Mouse (Mus musculus): ENCODE measurements around the gene Mien1. TPM values are rescaled to one million over a fixed set of nuclear protein-coding genes. Genes with fewer than 3 reads are reported as not detected.
A peak's percentile ranks its signal among the peaks of the same experiment; 100 is the strongest.

Mien1 gene
- polyA plus RNA-seq, 1 experiment from 2014 or later, result 102 TPM

DNA sequence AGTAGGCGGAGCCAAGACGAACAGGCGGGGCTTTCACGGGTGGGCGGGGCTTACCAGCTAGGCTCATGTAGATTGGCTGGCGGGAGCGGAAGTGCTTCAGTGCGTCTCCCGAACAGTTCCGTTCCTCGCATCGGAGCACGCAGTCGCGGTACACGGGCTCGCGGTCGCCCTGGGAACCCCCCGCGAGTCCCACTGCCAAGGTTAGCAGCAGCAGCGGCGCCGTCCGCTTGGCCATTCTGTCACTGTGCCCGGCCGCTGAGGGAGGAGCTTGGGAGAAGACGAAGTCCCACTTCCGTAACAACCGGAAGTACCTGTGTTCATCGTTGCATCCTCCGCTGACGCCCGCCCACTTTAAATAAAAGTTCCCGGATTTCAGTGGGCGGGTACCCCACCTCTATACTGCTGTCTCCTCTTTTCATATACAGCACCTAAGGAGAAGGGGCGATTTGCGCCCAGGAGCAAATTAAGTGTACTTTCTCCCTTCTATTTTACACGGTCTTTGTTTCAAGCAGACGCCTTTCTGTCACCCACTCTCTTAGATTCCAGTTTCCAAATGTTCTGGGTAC, 38.5 kb downstream of the Mien1 start, which contains the start of gene Pgap3:
TSS of gene Pgap3 (minus strand) at position 330 of the 566 bp plus-strand sequence.
- Histone ChIP-seq H3K36me3 (peaks cover 9% of the 10 kb centered on the region; the same call in 1 of the 2 replicates), H3K4me1 (replicated peaks) (peaks cover 20% of the 10 kb centered on the region), H3K27ac (ENCODE audit: poor library complexity, severe bottlenecking) (peak within 1 kb of the TSS; percentile 93), H3K4me2 (peak within 1 kb of the TSS; percentile 75), H3K9me3 (replicated peaks) (no peaks in the 10 kb centered on the region), H3K4me3 (peak within 1 kb of the TSS; percentile 59), H3K27me3 (replicated peaks) (no peaks in the 10 kb centered on the region), H3K9ac (peak within 1 kb of the TSS; percentile 72)
- 1% methylated on average over 40 of the region's 40 CpGs for WGBS
- ATAC-seq (ENCODE audit: insufficient number of reproducible peaks, low FRiP score), result peak; percentile 86

DNA sequence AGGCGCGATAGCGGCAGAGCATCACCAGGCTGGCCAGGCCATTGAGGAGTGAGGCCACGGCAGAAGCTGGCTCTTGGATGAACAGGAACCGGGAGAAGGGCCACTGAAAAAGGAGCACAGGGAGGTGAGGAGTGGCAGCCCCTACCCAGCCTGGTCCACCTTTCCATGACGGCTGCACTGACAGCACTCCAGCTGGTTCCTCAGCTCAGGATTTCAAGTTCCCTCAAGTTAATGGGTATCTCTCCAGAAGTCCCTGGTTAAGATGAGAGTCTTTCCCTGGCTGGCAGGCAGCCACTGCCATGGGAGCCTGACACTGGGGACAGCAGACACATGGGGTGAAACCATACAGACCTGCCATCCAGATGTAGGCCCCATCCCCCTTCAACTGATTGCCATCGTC, 40.8 kb downstream of the Mien1 start:
- H3K27me3 ChIP-seq (replicated peaks), result no peaks in the 10 kb centered on the region
- H3K9me3 ChIP-seq (replicated peaks), result no peaks in the 10 kb centered on the region
- H3K4me2 ChIP-seq, result no peak overlapping the region
- no peak overlapping the region for H3K9ac ChIP-seq
- peaks cover 9% of the 10 kb centered on the region; the same call in 1 of the 2 replicates for H3K36me3 ChIP-seq
- peaks cover 43% of the 10 kb centered on the region for H3K4me1 ChIP-seq (replicated peaks)
- no peak overlapping the region for H3K27ac ChIP-seq (ENCODE audit: poor library complexity, severe bottlenecking)
- WGBS, result 88% methylated on average over 7 of the region's 7 CpGs
- ATAC-seq (ENCODE audit: insufficient number of reproducible peaks, low FRiP score), result no peak
- H3K4me3 ChIP-seq, result no peak overlapping the region

DNA sequence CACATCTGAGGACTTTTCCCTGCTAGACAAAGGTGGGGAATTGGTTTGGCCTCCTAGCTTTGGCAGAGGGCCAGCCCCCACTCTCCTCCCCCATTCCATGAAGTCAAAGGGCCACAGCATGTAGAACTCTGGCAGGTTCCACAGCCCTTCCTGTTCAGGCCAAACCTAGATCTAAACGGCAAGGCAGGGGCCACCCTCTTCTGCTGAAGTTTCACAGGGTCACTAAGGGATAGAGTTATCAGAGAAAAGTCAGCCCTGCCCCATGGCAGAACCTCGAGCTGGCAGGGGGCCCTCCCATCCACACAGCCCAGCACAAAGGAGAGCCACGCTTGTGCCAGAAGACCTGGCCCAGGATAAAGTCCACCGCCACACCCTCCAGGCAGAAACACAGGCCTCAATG, 43.8 kb downstream of the Mien1 start:
- 0 out of 2 replicates have a peak, but pooled peaks cover 7% of the 10 kb centered on the region for H3K27me3 ChIP-seq (replicated peaks)
- H3K9me3 ChIP-seq (replicated peaks), result no peaks in the 10 kb centered on the region
- H3K4me3 ChIP-seq, result no peak overlapping the region
- H3K36me3 ChIP-seq, result peaks cover 9% of the 10 kb centered on the region; the same call in 1 of the 2 replicates
- H3K4me2 ChIP-seq, result 0 out of 2 replicates have a peak overlapping the region, but pooled peaks have one; percentile 4
- no peak for ATAC-seq (ENCODE audit: insufficient number of reproducible peaks, low FRiP score)
- H3K4me1 ChIP-seq (replicated peaks), result peaks cover 58% of the 10 kb centered on the region
- H3K9ac ChIP-seq, result peak overlapping the region; percentile 25; the same call in 1 of the 2 replicates
- WGBS, result 30% methylated on average over 4 of the region's 4 CpGs
- peak overlapping the region; percentile 98 for H3K27ac ChIP-seq (ENCODE audit: poor library complexity, severe bottlenecking)

DNA sequence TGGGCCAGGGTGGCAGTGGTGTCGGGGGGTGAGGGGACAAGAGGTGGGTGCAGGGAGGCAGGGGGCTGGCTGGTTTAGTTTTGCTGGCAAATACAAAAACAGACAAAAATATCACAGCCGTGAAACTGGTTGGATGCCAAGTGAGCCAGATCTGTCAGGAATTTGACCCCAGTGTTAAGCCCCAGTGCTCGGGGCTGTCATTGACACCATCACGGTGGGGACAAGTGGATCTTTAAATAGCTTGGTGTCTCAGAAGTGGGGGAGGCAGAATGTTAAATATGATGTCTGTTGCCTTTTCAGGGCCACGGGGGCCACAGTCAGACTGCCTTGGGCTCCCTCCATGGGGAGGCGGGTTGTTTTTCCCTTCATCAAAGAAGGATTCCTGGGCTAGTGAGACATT, 44.5 kb downstream of the Mien1 start:
- Histone ChIP-seq H3K9ac (peak overlapping the region; percentile 55; the same call in 1 of the 2 replicates), H3K36me3 (peaks cover 9% of the 10 kb centered on the region; the same call in 1 of the 2 replicates), H3K4me3 (no peak overlapping the region), H3K4me2 (peak overlapping the region; percentile 40), H3K27ac (ENCODE audit: poor library complexity, severe bottlenecking) (peak overlapping the region; percentile 98), H3K9me3 (replicated peaks) (no peaks in the 10 kb centered on the region), H3K27me3 (replicated peaks) (0 out of 2 replicates have a peak, but pooled peaks cover 7% of the 10 kb centered on the region), H3K4me1 (replicated peaks) (peaks cover 57% of the 10 kb centered on the region)
- 0 out of 2 replicates have a peak, but pooled peaks have one; percentile 20 for ATAC-seq (ENCODE audit: insufficient number of reproducible peaks, low FRiP score)
- 23% methylated on average over 6 of the region's 6 CpGs for WGBS

DNA sequence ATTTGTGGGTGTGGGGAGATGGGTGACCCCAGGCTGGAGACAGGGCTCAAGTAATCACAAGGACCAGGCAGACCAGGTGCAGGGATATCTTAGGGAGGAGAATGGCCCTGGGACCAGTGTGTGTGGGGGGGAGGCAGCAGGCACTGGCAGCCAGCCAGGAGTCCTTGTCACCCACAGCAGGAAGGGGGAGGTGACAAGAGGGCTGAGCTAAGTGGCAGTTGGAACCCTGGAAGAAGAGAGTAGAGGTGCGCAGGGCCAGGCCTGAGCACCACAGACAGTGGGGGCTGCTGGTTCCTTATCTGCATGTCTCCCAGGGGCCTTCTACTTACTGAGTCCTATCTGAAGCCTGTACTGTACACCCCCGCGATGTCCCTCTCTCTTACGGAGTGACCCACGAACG, 45.5 kb downstream of the Mien1 start:
- peak overlapping the region; percentile 40 for H3K4me2 ChIP-seq
- no peaks in the 10 kb centered on the region for H3K9me3 ChIP-seq (replicated peaks)
- H3K4me3 ChIP-seq, result no peak overlapping the region
- H3K4me1 ChIP-seq (replicated peaks), result peaks cover 67% of the 10 kb centered on the region
- peak overlapping the region; percentile 55 for H3K9ac ChIP-seq
- peak overlapping the region; percentile 98 for H3K27ac ChIP-seq (ENCODE audit: poor library complexity, severe bottlenecking)
- H3K36me3 ChIP-seq, result peaks cover 5% of the 10 kb centered on the region; the same call in 1 of the 2 replicates
- ATAC-seq (ENCODE audit: insufficient number of reproducible peaks, low FRiP score), result peak; percentile 65
- 13% methylated on average over 6 of the region's 6 CpGs for WGBS
- 0 out of 2 replicates have a peak, but pooled peaks cover 11% of the 10 kb centered on the region for H3K27me3 ChIP-seq (replicated peaks)

DNA sequence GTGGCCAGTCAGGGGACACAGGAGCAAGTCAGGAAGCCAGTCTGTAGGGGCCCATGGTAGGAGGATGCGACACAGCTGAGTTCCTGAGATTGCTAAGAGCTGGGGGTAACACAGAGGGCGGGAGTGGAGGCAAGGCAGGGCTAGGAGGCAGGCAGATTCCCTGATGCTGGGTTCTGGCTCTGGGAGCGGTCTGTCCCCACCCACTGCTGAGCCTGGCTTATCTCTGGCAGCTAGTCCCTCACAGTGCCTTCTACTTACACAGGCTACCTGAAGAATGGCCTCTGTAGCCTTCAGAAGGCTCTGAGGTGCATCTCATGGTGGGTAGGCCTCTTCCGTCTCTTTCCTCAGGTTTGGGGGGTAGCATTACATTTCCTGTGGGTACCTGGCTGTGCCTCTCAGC, 46.1 kb downstream of the Mien1 start:
- Histone ChIP-seq H3K27ac (ENCODE audit: poor library complexity, severe bottlenecking) (peak overlapping the region; percentile 98), H3K9ac (peak overlapping the region; percentile 55), H3K4me1 (replicated peaks) (peaks cover 73% of the 10 kb centered on the region), H3K9me3 (replicated peaks) (no peaks in the 10 kb centered on the region), H3K4me2 (peak overlapping the region; percentile 40), H3K4me3 (no peak overlapping the region), H3K27me3 (replicated peaks) (peaks cover 18% of the 10 kb centered on the region), H3K36me3 (peaks cover 3% of the 10 kb centered on the region; the same call in 1 of the 2 replicates)
- no peak for ATAC-seq (ENCODE audit: insufficient number of reproducible peaks, low FRiP score)
- WGBS, result 26% methylated on average over 4 of the region's 4 CpGs

DNA sequence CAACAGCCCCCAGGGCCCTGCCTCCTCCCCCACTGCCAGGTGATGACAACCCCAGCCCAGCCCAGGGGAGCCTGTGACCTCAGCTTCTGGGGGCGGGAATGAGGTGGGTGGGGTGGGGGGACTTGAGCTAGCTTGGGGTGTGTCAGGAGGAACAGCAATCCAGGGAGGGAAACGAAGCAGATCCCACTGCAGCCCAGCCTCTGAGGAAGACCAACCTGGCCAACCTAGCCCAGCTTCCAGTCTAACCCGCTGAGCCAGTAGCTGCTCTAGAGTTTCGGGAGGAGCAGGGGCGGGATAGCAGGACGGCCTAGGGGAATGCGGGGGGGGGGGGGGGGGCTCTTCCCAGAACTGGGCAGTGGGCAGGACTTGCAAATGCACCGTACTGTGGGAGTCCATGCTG, 46.8 kb downstream of the Mien1 start:
- Histone ChIP-seq H3K9me3 (replicated peaks) (no peaks in the 10 kb centered on the region), H3K9ac (peak overlapping the region; percentile 55), H3K4me3 (no peak overlapping the region), H3K36me3 (no peaks in the 10 kb centered on the region), H3K4me2 (peak overlapping the region; percentile 40; the same call in 1 of the 2 replicates), H3K27me3 (replicated peaks) (peaks cover 24% of the 10 kb centered on the region), H3K27ac (ENCODE audit: poor library complexity, severe bottlenecking) (peak overlapping the region; percentile 98), H3K4me1 (replicated peaks) (peaks cover 79% of the 10 kb centered on the region)
- ATAC-seq (ENCODE audit: insufficient number of reproducible peaks, low FRiP score), result no peak
- 6% methylated on average over 7 of the region's 8 CpGs for WGBS

DNA sequence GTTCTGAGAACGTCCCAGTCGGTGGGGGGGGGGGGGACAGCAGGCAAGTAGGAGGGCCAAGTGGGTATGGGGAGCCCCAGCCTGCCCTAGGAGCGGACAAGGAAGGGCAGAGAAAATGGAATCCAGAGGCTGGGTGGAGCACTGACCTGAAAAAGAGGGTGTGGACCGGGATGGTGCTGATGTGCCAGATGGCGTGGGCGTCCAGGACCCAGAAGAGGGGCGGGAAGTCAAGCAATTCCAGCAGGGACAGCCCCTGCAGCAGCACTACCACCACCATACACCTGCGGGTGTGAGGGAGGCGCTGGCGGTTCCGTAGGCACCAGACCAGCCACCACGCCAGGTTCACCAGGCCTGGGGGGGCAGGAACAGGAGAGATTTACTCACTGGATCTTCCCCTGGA, 48.6 kb downstream of the Mien1 start:
- H3K27me3 ChIP-seq (replicated peaks), result peaks cover 38% of the 10 kb centered on the region
- H3K4me2 ChIP-seq, result no peak overlapping the region
- no peak overlapping the region for H3K9ac ChIP-seq
- no peaks in the 10 kb centered on the region for H3K9me3 ChIP-seq (replicated peaks)
- ATAC-seq (ENCODE audit: insufficient number of reproducible peaks, low FRiP score), result no peak
- 76% methylated on average over 12 of the region's 12 CpGs for WGBS
- H3K36me3 ChIP-seq, result no peaks in the 10 kb centered on the region
- H3K4me1 ChIP-seq (replicated peaks), result peaks cover 92% of the 10 kb centered on the region
- no peak overlapping the region for H3K27ac ChIP-seq (ENCODE audit: poor library complexity, severe bottlenecking)
- no peak overlapping the region for H3K4me3 ChIP-seq

DNA sequence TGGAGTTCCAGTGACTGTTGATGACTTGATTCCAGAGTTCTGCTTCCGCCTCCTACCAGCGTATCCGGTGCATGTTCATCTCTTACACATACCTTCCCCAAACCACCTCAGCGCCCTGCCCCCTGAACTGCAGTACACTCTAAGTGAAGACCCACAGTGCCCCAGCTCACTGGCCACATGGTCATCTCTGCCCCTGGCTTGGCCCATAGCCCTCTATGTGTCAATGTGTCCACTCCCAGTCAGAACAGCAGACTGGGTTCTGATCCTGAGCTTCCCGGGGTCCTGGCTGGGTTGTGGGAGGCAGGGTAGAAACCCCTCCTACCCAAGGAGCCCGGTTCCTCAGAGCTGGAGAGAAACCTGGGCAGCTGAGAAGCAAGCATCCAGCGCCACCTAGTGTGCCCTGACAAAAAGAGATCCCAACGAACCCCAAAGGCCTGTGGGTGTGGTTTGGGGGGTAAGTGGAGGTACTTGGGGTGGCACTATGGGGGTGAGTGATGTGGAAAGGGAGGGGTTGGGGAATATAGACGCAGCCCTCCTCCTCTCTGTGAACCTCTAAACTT, 49.5 kb downstream of the Mien1 start:
- no peaks in the 10 kb centered on the region for H3K36me3 ChIP-seq
- no peak for ATAC-seq (ENCODE audit: insufficient number of reproducible peaks, low FRiP score)
- no peak overlapping the region for H3K4me2 ChIP-seq
- H3K27me3 ChIP-seq (replicated peaks), result peaks cover 40% of the 10 kb centered on the region
- H3K4me1 ChIP-seq (replicated peaks), result peaks cover 92% of the 10 kb centered on the region
- H3K27ac ChIP-seq (ENCODE audit: poor library complexity, severe bottlenecking), result no peak overlapping the region
- no peak overlapping the region; the same call in 1 of the 2 replicates for H3K9ac ChIP-seq
- H3K4me3 ChIP-seq, result no peak overlapping the region
- WGBS, result 21% methylated on average over 9 of the region's 9 CpGs
- H3K9me3 ChIP-seq (replicated peaks), result no peaks in the 10 kb centered on the region

DNA sequence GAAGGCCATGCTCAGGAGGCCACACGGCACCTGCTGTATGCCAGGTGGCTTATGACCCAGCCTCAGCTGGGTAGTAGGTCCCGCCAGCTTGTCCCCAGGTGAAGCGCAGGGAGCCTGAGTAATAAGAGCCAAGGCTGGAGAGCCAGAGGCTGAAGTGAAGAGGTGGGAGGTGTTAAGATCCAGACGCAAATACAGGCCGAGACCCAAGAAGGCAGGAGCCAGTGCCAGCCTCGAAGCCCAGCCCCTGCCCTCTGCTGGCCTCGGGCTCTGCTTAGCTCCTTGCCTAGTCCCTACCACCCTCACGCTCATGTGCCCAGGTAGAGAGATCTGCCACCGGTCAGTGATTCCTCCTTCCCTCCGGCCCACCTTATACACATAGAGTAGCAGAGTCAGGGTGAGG, 50.5 kb downstream of the Mien1 start:
- Histone ChIP-seq H3K27ac (ENCODE audit: poor library complexity, severe bottlenecking) (no peak overlapping the region), H3K9me3 (replicated peaks) (no peaks in the 10 kb centered on the region), H3K4me1 (replicated peaks) (peaks cover 90% of the 10 kb centered on the region), H3K4me3 (no peak overlapping the region), H3K36me3 (no peaks in the 10 kb centered on the region), H3K9ac (0 out of 2 replicates have a peak overlapping the region, but pooled peaks have one; percentile 16), H3K27me3 (replicated peaks) (peaks cover 44% of the 10 kb centered on the region), H3K4me2 (no peak overlapping the region)
- no peak for ATAC-seq (ENCODE audit: insufficient number of reproducible peaks, low FRiP score)
- 72% methylated on average over 10 of the region's 10 CpGs for WGBS

Measured in heart, embryonic 12.5 days (tissue).